9 mouse cellular contexts compared by ENCODE assay signal in genomic region chr3:130079794-130080193, GRCm38 (mm10). TPM values are rescaled to one million over a fixed set of nuclear protein-coding genes. Genes with fewer than 3 reads are reported as not detected.
DNase-seq lines count a peak whose midpoint lies in the region; ATAC-seq and TF ChIP-seq lines count a peak whose summit lies in the region.
"Had no signal": no experiment of that assay in that cellular context is flagged by ENCODE, and none has a peak within 500 bp of the region (broad histone marks: within the 10 kb centered on the region; RNA-seq: fewer than 3 reads in every experiment).

No protein-coding gene starts in this region.

- H3K27ac ChIP-seq in hindbrain, embryonic 11.5 days (ENCODE audit: low read depth, low read length): no peak overlapping the region
- H3K27ac ChIP-seq in hindbrain, embryonic 12.5 days: no peak overlapping the region
- H3K27ac ChIP-seq in heart, postnatal 0 days (ENCODE audit: low read depth): no peak overlapping the region
- H3K27ac ChIP-seq: limb, embryonic 12.5 days had no signal

- DNase-seq in hindbrain, embryonic 11.5 days (ENCODE audit: low spot score): peak; percentile 78
- peak; percentile 54 for DNase-seq in heart, postnatal 0 days (ENCODE audit: low spot score)
- DNase-seq in layer of hippocampus, postnatal 14 days (ENCODE audit: low spot score in 2 of 2): peak; percentile 60 to 83
- DNase-seq in mesoderm, embryonic 11.5 days (ENCODE audit: low read depth, low spot score): peak; percentile 73
- DNase-seq in spleen, postnatal 36 days (ENCODE audit: low spot score in 2 of 2): peak; percentile 23 to 41

- TF ChIP-seq CTCF in heart, postnatal 0 days (IDR thresholded peaks at IDR 0.05; ENCODE audit: low read depth): peak; percentile 96

- H3K9me3 ChIP-seq in hindbrain, embryonic 11.5 days (ENCODE audit: control insufficient read depth, low read length): no peaks in the 10 kb centered on the region
- no peaks in the 10 kb centered on the region for H3K9me3 ChIP-seq in hindbrain, embryonic 12.5 days (replicated peaks)
- 0 out of 2 replicates have a peak, but pooled peaks cover under 1% of the 10 kb centered on the region for H3K9me3 ChIP-seq in heart, postnatal 0 days (replicated peaks; ENCODE audit: control insufficient read depth, low read length)
- H3K9me3 ChIP-seq: limb, embryonic 12.5 days had no signal

- WGBS in hindbrain, embryonic 11.5 days: 10% methylated on average over 1 of the region's 1 CpGs
- WGBS in hindbrain, embryonic 12.5 days: 3% methylated on average over 1 of the region's 1 CpGs
- 9% methylated on average over 1 of the region's 1 CpGs for WGBS in heart, postnatal 0 days

- H3K4me1 ChIP-seq in hindbrain, embryonic 11.5 days (replicated peaks; ENCODE audit: control insufficient read depth, insufficient read depth, low read length): no peaks in the 10 kb centered on the region
- H3K4me1 ChIP-seq in hindbrain, embryonic 12.5 days: no peaks in the 10 kb centered on the region
- H3K4me1 ChIP-seq in heart, postnatal 0 days (ENCODE audit: control insufficient read depth, insufficient read depth): no peaks in the 10 kb centered on the region
- H3K4me1 ChIP-seq: limb, embryonic 12.5 days had no signal

- no peak for ATAC-seq in hindbrain, embryonic 11.5 days (ENCODE audit: low FRiP score)
- ATAC-seq in hindbrain, embryonic 12.5 days (ENCODE audit: low FRiP score): no peak
- peak; percentile 70 for ATAC-seq in activated CD4-positive, CD25-positive, alpha-beta regulatory T cell, adult 4 months
- peak; percentile 99 for ATAC-seq in common myeloid progenitor, adult 5-6 weeks (replicated peaks; ENCODE audit: low read depth, poor library complexity, severe bottlenecking)
- no peak for ATAC-seq in heart, postnatal 0 days (ENCODE audit: insufficient read depth, low read depth)

- H3K9ac ChIP-seq in hindbrain, embryonic 11.5 days (ENCODE audit: low read depth, low read length): no peak overlapping the region
- H3K9ac ChIP-seq in hindbrain, embryonic 12.5 days: no peak overlapping the region
- H3K9ac ChIP-seq in heart, postnatal 0 days (replicated peaks; ENCODE audit: low read depth, low read length): no peak overlapping the region
- H3K9ac ChIP-seq: limb, embryonic 12.5 days had no signal

- TF ChIP-seq EP300 in heart, postnatal 0 days (IDR thresholded peaks at IDR 0.05; ENCODE audit: low read depth): no peak

- H3K4me2 ChIP-seq in hindbrain, embryonic 11.5 days (replicated peaks; ENCODE audit: low read depth, low read length): no peak overlapping the region
- no peak overlapping the region for H3K4me2 ChIP-seq in hindbrain, embryonic 12.5 days (replicated peaks)
- no peak overlapping the region for H3K4me2 ChIP-seq in heart, postnatal 0 days (ENCODE audit: low read depth, low read length)
- H3K4me2 ChIP-seq: limb, embryonic 12.5 days had no signal

- H3K4me3 ChIP-seq in hindbrain, embryonic 11.5 days (ENCODE audit: low read depth, low read length): no peak overlapping the region
- H3K4me3 ChIP-seq in hindbrain, embryonic 12.5 days: no peak overlapping the region
- H3K4me3 ChIP-seq in heart, postnatal 0 days (ENCODE audit: low read depth, low read length): no peak overlapping the region
- H3K4me3 ChIP-seq: limb, embryonic 12.5 days had no signal

- no peaks in the 10 kb centered on the region for H3K36me3 ChIP-seq in hindbrain, embryonic 11.5 days (ENCODE audit: control insufficient read depth, insufficient read depth, low read length)
- H3K36me3 ChIP-seq in hindbrain, embryonic 12.5 days: no peaks in the 10 kb centered on the region
- H3K36me3 ChIP-seq in heart, postnatal 0 days (replicated peaks; ENCODE audit: control insufficient read depth, insufficient read depth, low read length): no peaks in the 10 kb centered on the region
- H3K36me3 ChIP-seq: limb, embryonic 12.5 days had no signal

- H3K27me3 ChIP-seq in hindbrain, embryonic 11.5 days (ENCODE audit: control insufficient read depth, insufficient read depth, low read length): no peaks in the 10 kb centered on the region
- H3K27me3 ChIP-seq in hindbrain, embryonic 12.5 days: no peaks in the 10 kb centered on the region
- H3K27me3 ChIP-seq in heart, postnatal 0 days (ENCODE audit: control insufficient read depth, insufficient read depth, low read length): no peaks in the 10 kb centered on the region
- H3K27me3 ChIP-seq: limb, embryonic 12.5 days had no signal

RNA-seq across cellular contexts. Expression of gene Sec24b, which starts 18.4 kb away (rescaled TPM):
- 29.9 and 30.0 TPM in 2 replicates for polyA plus RNA-seq in hindbrain, embryonic 11.5 days (2014; fragmentation: Nextera tagmentation; extraction: Ambion mirVana)
- polyA plus RNA-seq in hindbrain, embryonic 12.5 days (2016; fragmentation: Nextera tagmentation; extraction: Ambion mirVana): 36.8 and 36.9 TPM in 2 replicates
- polyA plus RNA-seq in activated CD4-positive, CD25-positive, alpha-beta regulatory T cell, adult 4 months (2017; shearing (Covaris generic)): 10 to 100 TPM; 18.9 to 24.2 TPM
- 20.2 and 48.5 TPM in 2 replicates for total RNA-seq in common myeloid progenitor, adult 5-6 weeks (2017)
- total RNA-seq in heart, postnatal 0 days (2014; rRNA removed; ENCODE audit: low replicate concordance): 22.7 and 57.0 TPM in 2 replicates
- polyA plus RNA-seq in heart, postnatal 0 days (2015; fragmentation: Nextera tagmentation; extraction: Ambion mirVana): 12.9 TPM in 2 replicates
- 10 to 100 TPM; 59.4 to 60.7 TPM for total RNA-seq in layer of hippocampus, postnatal 14 days (2021)

RNA-seq across cellular contexts. Expression of gene Col25a1, which starts 51.5 kb away (rescaled TPM):
- 4.6 and 5.3 TPM in 2 replicates for polyA plus RNA-seq in hindbrain, embryonic 11.5 days (2014; fragmentation: Nextera tagmentation; extraction: Ambion mirVana)
- polyA plus RNA-seq in hindbrain, embryonic 12.5 days (2016; fragmentation: Nextera tagmentation; extraction: Ambion mirVana): 10.0 and 11.8 TPM in 2 replicates
- under 1 TPM in 1 of 2 experiments, not detected in 1; 0.30 TPM for polyA plus RNA-seq in activated CD4-positive, CD25-positive, alpha-beta regulatory T cell, adult 4 months (2017; shearing (Covaris generic))
- total RNA-seq in common myeloid progenitor, adult 5-6 weeks (2017): not detected in 2 replicates
- total RNA-seq in heart, postnatal 0 days (2014; rRNA removed; ENCODE audit: low replicate concordance): 0.92 and 2.0 TPM in 2 replicates
- 0.67 and 0.71 TPM in 2 replicates for polyA plus RNA-seq in heart, postnatal 0 days (2015; fragmentation: Nextera tagmentation; extraction: Ambion mirVana)
- 10 to 100 TPM; 57.8 to 62.6 TPM for total RNA-seq in layer of hippocampus, postnatal 14 days (2021)

Comparison
In these comparisons a context has a peak if more than half of its experiments do, and no peak if none do; other contexts are left out.
1. ATAC-seq: peak in activated CD4-positive, CD25-positive, alpha-beta regulatory T cell, adult 4 months (single experiment) and common myeloid progenitor, adult 5-6 weeks (single experiment); none in hindbrain, embryonic 11.5 days (single experiment), hindbrain, embryonic 12.5 days (single experiment) and heart, postnatal 0 days (single experiment).
2. Peak in every context shown above with its lines, with median percentiles within 50 percentile points of each other: DNase-seq.